Comparison of ENCODE assay signal across 22 mouse cellular contexts in genomic region chr7:65104207-65105096, GRCm38 (mm10). TPM values are rescaled to one million over a fixed set of nuclear protein-coding genes. Genes with fewer than 3 reads are reported as not detected.
A peak's percentile ranks its signal among the peaks of the same experiment; 100 is the strongest.
DNase-seq lines count a peak whose midpoint lies in the region; ATAC-seq and TF ChIP-seq lines count a peak whose summit lies in the region.
"Had no signal": no experiment of that assay in that cellular context is flagged by ENCODE, and none has a peak within 500 bp of the region (broad histone marks: within the 10 kb centered on the region; RNA-seq: fewer than 3 reads in every experiment).

No protein-coding gene starts in this region.

- H3K36me3 ChIP-seq in hindbrain, postnatal 0 days (ENCODE audit: insufficient read depth, low read length), result no peaks in the 10 kb centered on the region
- no peaks in the 10 kb centered on the region for H3K36me3 ChIP-seq in hindbrain, embryonic 12.5 days
- no peaks in the 10 kb centered on the region for H3K36me3 ChIP-seq in embryonic facial prominence, embryonic 15.5 days
- H3K36me3 ChIP-seq: G1E; midbrain, embryonic 13.5 days; neural tube, embryonic 13.5 days had no signal

- no peak for TF ChIP-seq CTCF in hindbrain, postnatal 0 days (IDR thresholded peaks at IDR 0.05; ENCODE audit: low read depth)

- ATAC-seq in hindbrain, postnatal 0 days, result peak; percentile 64
- no peak for ATAC-seq in hindbrain, embryonic 12.5 days (ENCODE audit: low FRiP score)
- ATAC-seq in embryonic facial prominence, embryonic 15.5 days (ENCODE audit: insufficient number of reproducible peaks, low FRiP score, low TSS enrichment, low read depth), result no peak
- ATAC-seq in megakaryocyte progenitor cell, adult 5-6 weeks (replicated peaks; ENCODE audit: poor library complexity), result peak; percentile 76
- ATAC-seq: lung, postnatal 0 days; midbrain, embryonic 13.5 days had no signal

- H3K4me2 ChIP-seq in hindbrain, postnatal 0 days (ENCODE audit: low read depth, low read length), result no peak overlapping the region
- no peak overlapping the region for H3K4me2 ChIP-seq in hindbrain, embryonic 12.5 days (replicated peaks)
- no peak overlapping the region for H3K4me2 ChIP-seq in embryonic facial prominence, embryonic 15.5 days (replicated peaks)
- H3K4me2 ChIP-seq: midbrain, embryonic 13.5 days; neural tube, embryonic 13.5 days had no signal

- H3K27me3 ChIP-seq in hindbrain, postnatal 0 days (ENCODE audit: insufficient read depth, low read length), result no peaks in the 10 kb centered on the region
- no peaks in the 10 kb centered on the region for H3K27me3 ChIP-seq in hindbrain, embryonic 12.5 days
- no peaks in the 10 kb centered on the region for H3K27me3 ChIP-seq in embryonic facial prominence, embryonic 15.5 days
- H3K27me3 ChIP-seq: midbrain, embryonic 13.5 days; neural tube, embryonic 13.5 days had no signal

- H3K27ac ChIP-seq in hindbrain, postnatal 0 days, result no peak overlapping the region
- H3K27ac ChIP-seq in hindbrain, embryonic 12.5 days, result no peak overlapping the region
- H3K27ac ChIP-seq in embryonic facial prominence, embryonic 15.5 days (replicated peaks), result peak overlapping the region; percentile 3; the same call in 1 of the 2 replicates
- H3K27ac ChIP-seq: heart, adult 2 months; layer of hippocampus, adult 2 months; midbrain, embryonic 13.5 days; neural tube, embryonic 13.5 days had no signal

- H3K4me1 ChIP-seq in hindbrain, postnatal 0 days (ENCODE audit: insufficient read depth, low read length), result no peaks in the 10 kb centered on the region; the same call in 1 of the 2 replicates
- no peaks in the 10 kb centered on the region for H3K4me1 ChIP-seq in hindbrain, embryonic 12.5 days
- no peaks in the 10 kb centered on the region for H3K4me1 ChIP-seq in embryonic facial prominence, embryonic 15.5 days
- H3K4me1 ChIP-seq: midbrain, embryonic 13.5 days; neural tube, embryonic 13.5 days had no signal

- H3K9me3 ChIP-seq in hindbrain, postnatal 0 days (ENCODE audit: low read length), result no peaks in the 10 kb centered on the region
- no peaks in the 10 kb centered on the region for H3K9me3 ChIP-seq in hindbrain, embryonic 12.5 days (replicated peaks)
- no peaks in the 10 kb centered on the region for H3K9me3 ChIP-seq in embryonic facial prominence, embryonic 15.5 days (replicated peaks)
- H3K9me3 ChIP-seq: midbrain, embryonic 13.5 days; neural tube, embryonic 13.5 days had no signal

- 69% methylated on average over 17 of the region's 17 CpGs for WGBS in hindbrain, postnatal 0 days
- WGBS in hindbrain, embryonic 12.5 days, result 90% methylated on average over 17 of the region's 17 CpGs
- WGBS in embryonic facial prominence, embryonic 15.5 days, result 70% methylated on average over 17 of the region's 17 CpGs

- H3K9ac ChIP-seq in hindbrain, postnatal 0 days (replicated peaks; ENCODE audit: low read length), result no peak overlapping the region
- no peak overlapping the region for H3K9ac ChIP-seq in hindbrain, embryonic 12.5 days
- H3K9ac ChIP-seq in embryonic facial prominence, embryonic 15.5 days, result no peak overlapping the region
- H3K9ac ChIP-seq: midbrain, embryonic 13.5 days; neural tube, embryonic 13.5 days had no signal

- peak; percentile 18 for DNase-seq in cerebellum, adult 9-11 months
- DNase-seq in cerebellum, adult 18-20 months, result no peak
- peak; percentile 43 for DNase-seq in hindbrain, postnatal 0 days (ENCODE audit: low spot score)
- DNase-seq in left cerebral cortex, adult 8-10 months (ENCODE audit: low spot score in 2 of 2), result no peak
- DNase-seq: adrenal gland, postnatal 25 days; gastrocnemius, postnatal 14 days; heart, adult 2 months; heart, postnatal 36 days; kidney, adult 18-20 months; kidney, postnatal 10 days; liver; thymus, postnatal 25 days had no signal

- H3K4me3 ChIP-seq in hindbrain, postnatal 0 days (ENCODE audit: low read length), result no peak overlapping the region
- no peak overlapping the region for H3K4me3 ChIP-seq in hindbrain, embryonic 12.5 days
- H3K4me3 ChIP-seq in embryonic facial prominence, embryonic 15.5 days (replicated peaks), result no peak overlapping the region
- H3K4me3 ChIP-seq: erythroblast, embryonic 14.5 days; heart, adult 2 months; layer of hippocampus, adult 2 months; midbrain, embryonic 13.5 days; neural tube, embryonic 13.5 days had no signal

RNA-seq across cellular contexts. Expression of gene Fam189a1, which starts 51.9 kb away (rescaled TPM):
- 23.2 and 28.4 TPM in 2 replicates for total RNA-seq in hindbrain, postnatal 0 days (2014; rRNA removed)
- 12.5 and 16.8 TPM in 2 replicates for polyA plus RNA-seq in hindbrain, postnatal 0 days (2015; fragmentation: Nextera tagmentation; extraction: Ambion mirVana)
- polyA plus RNA-seq in hindbrain, embryonic 12.5 days (2016; fragmentation: Nextera tagmentation; extraction: Ambion mirVana), result 4.4 and 7.7 TPM in 2 replicates
- polyA plus RNA-seq in embryonic facial prominence, embryonic 15.5 days (2015; fragmentation: Nextera tagmentation; extraction: Ambion mirVana), result 4.8 and 4.9 TPM in 2 replicates
- not detected in 2 replicates for total RNA-seq in megakaryocyte progenitor cell, adult 5-6 weeks (2015)
- not detected in 2 replicates for total RNA-seq in megakaryocyte progenitor cell, adult 5-6 weeks (2017)
- total RNA-seq in left cerebral cortex, adult 8-10 months (2022), result 10 to 100 TPM; 43.0 to 54.1 (median 47.7) TPM
- total RNA-seq: heart, adult 2 months; heart, postnatal 36 days had no signal
- polyA plus RNA-seq: erythroblast, embryonic 14.5 days; G1E; liver, embryonic 16.5 days had no signal

Comparison
In these comparisons a context has a peak if more than half of its experiments do, and no peak if none do; other contexts are left out.
1. DNase-seq: peak in cerebellum, adult 9-11 months (single experiment) and hindbrain, postnatal 0 days (single experiment); none in cerebellum, adult 18-20 months (0 of 2) and left cerebral cortex, adult 8-10 months (0 of 2).
2. ATAC-seq: peak in hindbrain, postnatal 0 days (single experiment) and megakaryocyte progenitor cell, adult 5-6 weeks (single experiment); none in hindbrain, embryonic 12.5 days (single experiment) and embryonic facial prominence, embryonic 15.5 days (single experiment).
3. RNA of gene Fam189a1, which starts 51.9 kb away (total RNA-seq): 43.0 to 54.1 TPM in left cerebral cortex, adult 8-10 months and 23.2 to 28.4 TPM in hindbrain, postnatal 0 days; not detected in megakaryocyte progenitor cell, adult 5-6 weeks; every median in the first group is over 10 times any median in the second.